9 mouse cellular contexts compared by ENCODE assay signal in the genomic region with DNA sequence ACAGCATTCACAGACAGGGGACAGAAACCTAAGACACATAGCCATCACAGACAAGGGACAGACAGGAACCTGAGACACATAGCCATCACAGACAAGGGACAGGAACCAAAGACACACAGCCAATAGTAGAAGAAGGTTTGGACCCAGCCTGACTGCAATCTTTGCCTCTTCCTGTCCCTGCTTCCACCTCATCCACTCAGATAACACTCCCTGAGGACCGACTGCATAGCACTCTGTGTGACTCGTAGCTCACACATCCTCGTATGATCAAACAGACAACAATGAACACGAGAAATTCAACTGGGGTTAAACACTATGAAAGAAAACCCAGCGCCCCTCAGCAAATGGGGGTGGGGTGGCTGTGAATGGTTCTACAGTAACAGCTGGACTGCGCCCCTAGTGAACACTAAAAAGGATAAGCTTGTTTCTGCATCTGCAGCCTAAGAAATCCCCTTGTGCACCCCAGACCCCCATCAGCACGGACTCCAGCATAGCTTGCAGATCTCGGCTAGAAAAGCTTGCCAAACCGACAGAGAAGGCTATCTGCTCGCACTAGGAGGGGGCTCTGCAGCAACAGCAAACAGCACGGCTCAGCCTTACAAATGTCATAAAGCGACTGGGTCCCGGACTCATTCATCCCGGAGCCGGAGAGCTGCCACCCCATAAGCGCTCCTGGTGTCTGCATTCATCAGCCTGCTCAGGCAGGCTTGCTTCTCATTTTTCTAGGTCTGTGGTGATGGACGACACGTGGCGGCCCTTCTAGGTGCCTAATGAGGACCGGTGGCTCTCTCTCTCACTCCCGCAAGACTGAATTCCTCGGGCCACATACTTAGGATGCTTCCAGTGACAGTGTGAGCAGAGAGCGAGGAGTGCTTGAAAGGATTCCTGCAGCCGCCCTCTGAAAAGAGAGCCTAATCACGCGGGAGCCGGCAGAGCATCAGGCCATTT. TPM values are rescaled to one million over a fixed set of nuclear protein-coding genes. Genes with fewer than 3 reads are reported as not detected.
A peak's percentile ranks its signal among the peaks of the same experiment; 100 is the strongest.
DNase-seq lines count a peak whose midpoint lies in the region; ATAC-seq and TF ChIP-seq lines count a peak whose summit lies in the region.
"Had no signal": no experiment of that assay in that cellular context is flagged by ENCODE, and none has a peak within 500 bp of the region (broad histone marks: within the 10 kb centered on the region; RNA-seq: fewer than 3 reads in every experiment).

No protein-coding gene starts in this region.

- H3K27me3 ChIP-seq in lung, embryonic 16.5 days (ENCODE audit: control insufficient read depth, insufficient read depth, low read depth, low read length), result no peaks in the 10 kb centered on the region; the same call in 1 of the 2 replicates
- peaks cover 21% of the 10 kb centered on the region for H3K27me3 ChIP-seq in limb, embryonic 12.5 days
- no peaks in the 10 kb centered on the region for H3K27me3 ChIP-seq in stomach, postnatal 0 days (ENCODE audit: control insufficient read depth, insufficient read depth, low read length)

- H3K4me1 ChIP-seq in lung, embryonic 16.5 days (replicated peaks; ENCODE audit: control insufficient read depth, insufficient read depth, low read length), result peaks cover 6% of the 10 kb centered on the region; the same call in 1 of the 2 replicates
- peaks cover 34% of the 10 kb centered on the region for H3K4me1 ChIP-seq in limb, embryonic 12.5 days (replicated peaks)
- H3K4me1 ChIP-seq in stomach, postnatal 0 days (replicated peaks; ENCODE audit: control insufficient read depth, insufficient read depth), result no peaks in the 10 kb centered on the region

- H3K36me3 ChIP-seq in lung, embryonic 16.5 days (ENCODE audit: control insufficient read depth, insufficient read depth, low read length), result no peaks in the 10 kb centered on the region
- H3K36me3 ChIP-seq in limb, embryonic 12.5 days, result no peaks in the 10 kb centered on the region
- H3K36me3 ChIP-seq in stomach, postnatal 0 days (ENCODE audit: control insufficient read depth, insufficient read depth, low read length), result no peaks in the 10 kb centered on the region

- no peak overlapping the region for H3K27ac ChIP-seq in lung, embryonic 16.5 days (ENCODE audit: low read length)
- H3K27ac ChIP-seq in limb, embryonic 12.5 days, result 0 out of 2 replicates have a peak overlapping the region, but pooled peaks have one; percentile 31
- H3K27ac ChIP-seq in stomach, postnatal 0 days (replicated peaks), result no peak overlapping the region

- ATAC-seq in lung, embryonic 16.5 days (ENCODE audit: low read depth), result no peak; the same call in 1 of the 2 replicates
- ATAC-seq in limb, embryonic 12.5 days (ENCODE audit: insufficient number of reproducible peaks, insufficient read depth, low FRiP score, low TSS enrichment, low read depth), result peak; percentile 29; the same call in 1 of the 2 replicates
- no peak for ATAC-seq in stomach, postnatal 0 days (ENCODE audit: low FRiP score, low TSS enrichment)

- TF ChIP-seq CTCF in stomach, postnatal 0 days (IDR thresholded peaks at IDR 0.05; ENCODE audit: low read depth), result peak; percentile 43

- peak overlapping the region; percentile 41 for H3K4me2 ChIP-seq in lung, embryonic 16.5 days (ENCODE audit: low read depth, low read length)
- H3K4me2 ChIP-seq in limb, embryonic 12.5 days, result peak overlapping the region; percentile 55
- peak overlapping the region; percentile 42 for H3K4me2 ChIP-seq in stomach, postnatal 0 days (replicated peaks; ENCODE audit: low read depth)

- 18% methylated on average over 27 of the region's 27 CpGs for WGBS in lung, embryonic 16.5 days
- 13% methylated on average over 27 of the region's 27 CpGs for WGBS in limb, embryonic 12.5 days
- WGBS in stomach, postnatal 0 days, result 18% methylated on average over 27 of the region's 27 CpGs

- TF ChIP-seq EP300 in stomach, postnatal 0 days (optimal IDR thresholded peaks at IDR 0.05), result no peak

- H3K9ac ChIP-seq in lung, embryonic 16.5 days (ENCODE audit: low read length), result no peak overlapping the region
- peak overlapping the region; percentile 40; the same call in 1 of the 2 replicates for H3K9ac ChIP-seq in limb, embryonic 12.5 days (replicated peaks)
- peak overlapping the region; percentile 9 for H3K9ac ChIP-seq in stomach, postnatal 0 days (ENCODE audit: low read length)

- DNase-seq in cerebellum, adult 11-12 months, result peak; percentile 41
- DNase-seq in cerebellum, adult 18-20 months, result no peak
- no peak for DNase-seq in lung, postnatal 10 days
- no peak for DNase-seq in stomach, postnatal 0 days (ENCODE audit: low spot score)
- no peak for DNase-seq in right cerebral cortex, postnatal 10 days (ENCODE audit: low spot score in 2 of 2)
- DNase-seq in T-cell, adult 2 months (ENCODE audit: low spot score), result no peak
- DNase-seq: gastrocnemius, postnatal 36 days had no signal

- peak overlapping the region; percentile 12; the same call in 1 of the 2 replicates for H3K4me3 ChIP-seq in lung, embryonic 16.5 days (ENCODE audit: low read length)
- H3K4me3 ChIP-seq in limb, embryonic 12.5 days (replicated peaks), result peak overlapping the region; percentile 26
- H3K4me3 ChIP-seq in stomach, postnatal 0 days (ENCODE audit: low read depth, low read length), result no peak overlapping the region; the same call in 1 of the 2 replicates

- H3K9me3 ChIP-seq in lung, embryonic 16.5 days (ENCODE audit: control insufficient read depth, low read length), result no peaks in the 10 kb centered on the region
- H3K9me3 ChIP-seq in limb, embryonic 12.5 days, result no peaks in the 10 kb centered on the region
- no peaks in the 10 kb centered on the region for H3K9me3 ChIP-seq in stomach, postnatal 0 days (ENCODE audit: control insufficient read depth, low read length)

RNA-seq across cellular contexts. Expression of gene Man1c1, which starts 44.5 kb away (rescaled TPM):
- polyA plus RNA-seq in lung, embryonic 16.5 days (2015; fragmentation: Nextera tagmentation; extraction: Ambion mirVana), result 1.9 and 2.1 TPM in 2 replicates
- 2.9 and 3.4 TPM in 2 replicates for polyA plus RNA-seq in limb, embryonic 12.5 days (2016; fragmentation: Nextera tagmentation; extraction: Ambion mirVana)
- polyA plus RNA-seq in stomach, postnatal 0 days (2015; fragmentation: Nextera tagmentation; extraction: Ambion mirVana), result 1.5 TPM in 2 replicates
